Mouse (Mus musculus) bone marrow macrophage, adult 2 months (primary cell): ENCODE measurements at regions not wholly inside any gene's neighbourhood (a gene's known extent, or its start where the extent isn't known, plus 50 kb on each side); places are given as distances from the start of the nearest gene placed in this dataset.

Experiments used
- CTCF ChIP-seq: IDR thresholded peaks from 2 replicates; pipeline ENCODE4 v1.5.1; 2012; ENCODE audit warnings: low read depth, mild to moderate bottlenecking, low read length, moderate library complexity
- POLR2A ChIP-seq: IDR thresholded peaks from 2 replicates; pipeline ENCODE4 v1.6.1; 2012; ENCODE audit warnings: mild to moderate bottlenecking, low read depth, low read length, borderline replicate concordance

GRCm38 (mm10) chr9:23692768-23693441 lies 404.9 kb upstream of the Npsr1 start:
- TF ChIP-seq CTCF (no peak), POLR2A (no peak)
